In genomic region chr6:148216752-148217151, GRCm38 (mm10) we compare ENCODE assay signal across 20 mouse cellular contexts.
"Had no signal": no experiment of that assay in that cellular context is flagged by ENCODE, and none has a peak within 500 bp of the region (broad histone marks: within the 10 kb centered on the region; RNA-seq: fewer than 3 reads in every experiment).

No protein-coding gene starts in this region.

- H3K27ac ChIP-seq: lung, embryonic 15.5 days; macrophage; midbrain, embryonic 13.5 days; midbrain, embryonic 15.5 days; neural tube, embryonic 13.5 days; neural tube, embryonic 15.5 days; stomach, embryonic 15.5 days; stomach, postnatal 0 days had no signal

- H3K27me3 ChIP-seq: lung, embryonic 15.5 days; megakaryocyte, embryonic 14.5 days; midbrain, embryonic 13.5 days; midbrain, embryonic 15.5 days; neural tube, embryonic 13.5 days; neural tube, embryonic 15.5 days; stomach, embryonic 15.5 days had no signal

- H3K36me3 ChIP-seq: lung, embryonic 15.5 days; midbrain, embryonic 13.5 days; midbrain, embryonic 15.5 days; neural tube, embryonic 13.5 days; neural tube, embryonic 15.5 days; stomach, embryonic 15.5 days had no signal

- H3K4me3 ChIP-seq: lung, embryonic 15.5 days; megakaryocyte, embryonic 14.5 days; midbrain, embryonic 13.5 days; midbrain, embryonic 15.5 days; neural tube, embryonic 13.5 days; neural tube, embryonic 15.5 days; stomach, embryonic 15.5 days had no signal

- H3K9ac ChIP-seq: liver, postnatal 0 days; lung, embryonic 15.5 days; midbrain, embryonic 13.5 days; midbrain, embryonic 15.5 days; neural tube, embryonic 13.5 days; neural tube, embryonic 15.5 days; stomach, embryonic 15.5 days had no signal

- DNase-seq: liver, postnatal 0 days; lung, adult 2 months; lung, postnatal 14 days; lung, postnatal 36 days; right cerebral cortex, adult 18-20 months; right cerebral cortex, postnatal 25 days; right cerebral cortex, postnatal 4 days; spleen, adult 18-20 months; thymus, adult 2 months; thymus, postnatal 25 days; thymus, postnatal 4 days had no signal
